Mouse (Mus musculus): ENCODE results near the gene Gm8159. TPM values are rescaled to one million over a fixed set of nuclear protein-coding genes. Genes with fewer than 3 reads are reported as not detected.

The Gm8159 gene
- under 1 TPM; 0.08 to 0.40 TPM for polyA plus RNA-seq (2017; shearing (Covaris generic))

DNA sequence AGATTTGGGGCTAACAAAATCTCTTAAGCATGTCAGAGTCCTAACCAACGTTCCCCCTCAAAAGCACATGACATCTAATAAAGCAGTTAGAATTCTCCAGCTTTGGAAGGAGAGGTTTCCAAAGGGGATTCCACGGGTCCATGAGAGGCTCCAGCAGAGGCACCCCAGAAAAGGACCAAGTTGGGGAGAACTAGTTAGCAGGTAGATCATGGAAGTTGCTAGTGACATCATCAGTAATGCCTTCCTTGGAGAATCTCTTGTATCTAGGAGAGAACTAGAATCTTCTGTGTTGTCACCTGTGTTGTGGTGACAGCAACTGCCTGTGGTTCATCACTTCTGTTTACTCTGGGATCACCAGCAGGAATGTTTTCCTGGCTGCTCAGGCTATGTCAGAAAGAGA lies at the start of gene Gm8159:
Gene Gm8159 (plus strand): TSS at position 301 of the 400 bp plus-strand sequence.

DNA sequence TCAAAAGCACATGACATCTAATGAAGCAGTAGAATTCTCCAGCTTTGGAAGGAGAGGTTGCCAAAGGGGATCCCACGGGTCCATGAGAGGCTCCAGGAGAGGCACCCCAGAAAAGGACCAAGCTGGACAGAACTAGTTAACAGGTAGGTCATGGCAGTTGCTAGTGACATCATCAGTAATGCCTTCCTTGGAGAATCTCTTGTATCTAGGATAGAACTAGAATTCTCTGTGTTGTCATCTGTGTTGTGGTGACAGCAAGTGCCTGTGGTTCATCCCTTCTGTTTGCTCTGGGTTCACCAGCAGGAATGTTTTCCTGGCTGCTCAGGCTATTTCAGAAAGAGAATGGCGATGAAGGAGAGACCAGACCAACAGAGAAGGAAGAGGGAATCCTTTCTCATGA lies 31.7 kb downstream of the Gm8159 start, which contains the start of gene Gm3239:
Gene Gm3239 (plus strand): TSS at position 301 of the 400 bp plus-strand sequence.

Other genes starting within 250 kb of the Gm8159 start
- gene Gm3159, start 234.8 kb upstream of the Gm8159 start, polyA plus RNA-seq (2017; shearing (Covaris generic)) = under 1 TPM in 1 of 2 experiments, not detected in 1; 0.19 TPM
- gene Gm3164, start 216.9 kb upstream of the Gm8159 start, polyA plus RNA-seq (2017; shearing (Covaris generic)) = 1 to 10 TPM; 2.4 to 8.1 TPM
- 1 to 10 TPM; 1.7 to 5.1 TPM for gene Gm3173, start 201.4 kb upstream of the Gm8159 start, polyA plus RNA-seq (2017; shearing (Covaris generic))
- gene Gm3182, start 150.6 kb upstream of the Gm8159 start, polyA plus RNA-seq (2017; shearing (Covaris generic)) = under 1 TPM; 0.14 to 0.59 TPM
- gene Gm3047, start 76.9 kb upstream of the Gm8159 start, polyA plus RNA-seq (2017; shearing (Covaris generic)) = not detected
- under 1 TPM in 1 of 2 experiments, not detected in 1; 0.65 TPM for gene Gm3239, start 31.8 kb downstream of the Gm8159 start, polyA plus RNA-seq (2017; shearing (Covaris generic))
- gene Gm7876, start 76.9 kb downstream of the Gm8159 start, polyA plus RNA-seq (2017; shearing (Covaris generic)) = not detected
- 10 to 100 TPM in 1 of 2 experiments, under 1 TPM in 1; 0.71 to 11.6 TPM for gene Gm3252, start 94.4 kb downstream of the Gm8159 start, polyA plus RNA-seq (2017; shearing (Covaris generic))
- not detected for gene Gm9602, start 144.0 kb downstream of the Gm8159 start, polyA plus RNA-seq (2017; shearing (Covaris generic))
- gene Gm3269, start 205.8 kb downstream of the Gm8159 start, polyA plus RNA-seq (2017; shearing (Covaris generic)) = not detected
- 1 to 10 TPM in 1 of 2 experiments, not detected in 1; 4.2 TPM for gene Gm3264, start 223.2 kb downstream of the Gm8159 start, polyA plus RNA-seq (2017; shearing (Covaris generic))